Mouse (Mus musculus) CD4-positive helper T cell, adult 2 months (primary cell): ENCODE data around the gene Vmn1r119.
"Not testable (repeated sequence)": the region's sequence is repeated elsewhere in the genome, so short reads cannot be mapped to it uniquely, and the experiment has no call there.

Source experiments
- DNase-seq: peaks from one replicate; pipeline ENCODE4 v3.0.0-alpha.2; 2012; ENCODE audit warnings: low read depth, missing footprints, low spot score

Gene Vmn1r119

GRCm38 (mm10) chr7:21012355-21012754 lies at the start of gene Vmn1r119:
Vmn1r119 (minus strand) TSS chr7:21012455.
- DNase-seq = not testable (repeated sequence)

- not testable (repeated sequence) for DNase-seq
Measured at GRCm38 (mm10) chr7:21053684-21054083, 41.4 kb upstream of the Vmn1r119 start, which contains the start of gene Vmn1r120. Vmn1r120 (minus strand) TSS chr7:21053784.
